Mouse (Mus musculus) T-cell, adult 66 days (primary cell): Measurements from ENCODE around the gene Tasp1. TPM values are rescaled to one million over a fixed set of nuclear protein-coding genes. Genes with fewer than 3 reads are reported as not detected.

ENCODE experiments used
- total RNA-seq, 2 experiments: library from RNA; stranded (reverse); gene quantifications; 3 replicates in 1 of 2; 4 replicates in 1 of 2; pipeline ENCODE4 v1.2.4; 2023

The Tasp1 gene
- total RNA-seq: 10 to 100 TPM; 31.2 to 37.8 TPM

DNA sequence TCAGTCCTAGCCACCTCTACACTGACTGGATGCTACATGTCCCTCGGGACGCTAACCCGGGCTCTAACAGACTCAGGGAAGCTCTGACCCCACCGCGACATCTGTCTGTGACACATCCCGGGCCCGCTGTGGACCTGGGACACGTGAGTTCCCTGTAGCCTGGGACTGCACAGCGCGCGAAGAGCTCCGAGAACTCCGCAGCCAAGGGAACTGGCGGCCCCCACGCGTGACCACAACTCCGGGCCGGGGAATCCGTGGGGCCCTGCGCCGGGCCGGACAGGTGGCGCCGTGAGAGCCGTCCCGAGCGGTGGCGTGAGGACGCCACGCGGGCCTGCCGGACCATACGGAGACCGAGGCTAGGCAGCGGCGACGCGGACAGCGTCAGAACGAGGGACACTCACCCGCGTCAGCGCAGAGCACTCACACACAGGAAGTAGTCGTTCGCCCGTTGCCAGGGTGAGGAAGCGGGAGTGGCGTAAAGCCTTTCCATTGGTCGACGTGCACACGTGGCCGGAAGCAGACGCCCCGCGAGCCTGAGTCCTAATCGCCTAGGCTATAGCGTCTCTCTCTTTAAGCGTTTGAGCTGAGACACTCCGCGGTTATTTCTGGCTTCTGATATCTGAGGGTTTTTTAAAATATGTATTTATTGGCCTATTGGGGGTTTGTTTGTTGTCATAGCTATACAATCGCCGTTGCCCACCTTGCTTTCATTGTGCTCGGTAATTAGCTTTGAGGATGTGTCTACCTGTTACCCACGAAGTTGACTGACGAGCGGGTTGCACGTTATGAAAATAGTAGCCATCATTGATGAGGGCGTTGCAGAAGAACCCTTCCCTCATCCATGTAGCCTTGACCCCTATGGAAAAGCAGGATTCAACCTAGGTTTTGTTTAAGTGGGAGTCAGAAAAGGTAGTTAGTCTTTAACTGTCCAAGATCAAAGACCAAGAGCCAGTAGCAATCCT is at the start of gene Tasp1:
Tasp1 (minus strand) TSS at position 453 of the 962 bp plus-strand sequence.

Other genes starting within 250 kb of the Tasp1 start
- gene Gm17374, start 85.2 kb upstream of the Tasp1 start, total RNA-seq: not detected
- 10 to 100 TPM; 32.5 to 33.2 TPM for gene Esf1, start 103.8 kb upstream of the Tasp1 start, total RNA-seq
- 10 to 100 TPM; 19.3 to 25.8 TPM for gene Ndufaf5, start 103.8 kb upstream of the Tasp1 start, total RNA-seq